21 mouse cellular contexts compared by ENCODE assay signal in the genomic region with DNA sequence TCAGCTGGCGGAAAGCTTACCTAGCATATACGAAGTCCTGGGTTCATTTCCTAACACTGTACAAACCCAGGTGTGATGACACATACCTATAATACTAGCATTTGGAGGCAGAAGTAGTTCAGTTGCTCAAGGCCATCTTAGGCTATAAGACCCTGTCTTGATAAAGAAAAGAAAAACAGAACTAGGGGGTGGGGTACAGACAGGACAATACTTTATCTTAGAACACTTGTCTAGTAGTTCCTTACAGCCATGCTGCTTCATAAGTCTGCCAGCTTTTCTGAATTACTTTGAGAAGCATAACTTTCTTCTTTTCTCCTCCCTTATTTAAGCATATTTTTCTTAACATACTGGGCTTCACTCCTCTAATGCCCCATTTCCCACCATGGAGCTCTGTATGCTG. TPM values are rescaled to one million over a fixed set of nuclear protein-coding genes. Genes with fewer than 3 reads are reported as not detected.
A peak's percentile ranks its signal among the peaks of the same experiment; 100 is the strongest.
DNase-seq lines count a peak whose midpoint lies in the region; ATAC-seq and TF ChIP-seq lines count a peak whose summit lies in the region.
"Had no signal": no experiment of that assay in that cellular context is flagged by ENCODE, and none has a peak within 500 bp of the region (broad histone marks: within the 10 kb centered on the region; RNA-seq: fewer than 3 reads in every experiment).

No protein-coding gene starts in this region.

- ATAC-seq in liver, embryonic 13.5 days (ENCODE audit: low read depth), result peak; percentile 35
- ATAC-seq in liver, postnatal 0 days, result no peak
- ATAC-seq in intestine, postnatal 0 days, result no peak
- ATAC-seq: forebrain, embryonic 16.5 days had no signal

- H3K4me3 ChIP-seq in heart, adult 2 months, result no peak overlapping the region
- peak overlapping the region in 1 of 2 experiments; percentile 5; a peak in 1 of 4 replicates for H3K4me3 ChIP-seq in MEL (ENCODE audit: control insufficient read depth in 1 of 2, insufficient read depth in 1 of 2, low read depth in 2 of 2, low read length in 2 of 2)
- H3K4me3 ChIP-seq in liver, embryonic 13.5 days (replicated peaks), result no peak overlapping the region
- no peak overlapping the region for H3K4me3 ChIP-seq in liver, postnatal 0 days (ENCODE audit: low read depth, low read length)
- no peak overlapping the region for H3K4me3 ChIP-seq in intestine, postnatal 0 days (ENCODE audit: low read depth, low read length)
- H3K4me3 ChIP-seq: embryonic facial prominence, embryonic 13.5 days; forebrain, embryonic 12.5 days; heart, embryonic 15.5 days had no signal

- H3K9ac ChIP-seq in heart, adult 2 months (ENCODE audit: low read depth, low read length), result no peak overlapping the region
- H3K9ac ChIP-seq in MEL (ENCODE audit: control insufficient read depth, low read depth, low read length, poor library complexity, severe bottlenecking), result 0 out of 2 replicates have a peak overlapping the region, but pooled peaks have one; percentile 39
- H3K9ac ChIP-seq in liver, embryonic 13.5 days, result peak overlapping the region; percentile 35; the same call in 1 of the 2 replicates
- no peak overlapping the region for H3K9ac ChIP-seq in liver, postnatal 0 days (replicated peaks)
- H3K9ac ChIP-seq in intestine, postnatal 0 days (ENCODE audit: low read depth, low read length), result no peak overlapping the region
- H3K9ac ChIP-seq: embryonic facial prominence, embryonic 13.5 days; forebrain, embryonic 12.5 days; heart, embryonic 15.5 days; hindbrain, embryonic 14.5 days had no signal

- no peak for TF ChIP-seq RAD21 in MEL (IDR thresholded peaks at IDR 0.05; ENCODE audit: low read depth, low read length)

- H3K79me2 ChIP-seq in heart, adult 2 months (replicated peaks; ENCODE audit: control insufficient read depth, insufficient read depth, low read length), result peaks cover 2% of the 10 kb centered on the region; the same call in 1 of the 2 replicates
- peaks cover 2% of the 10 kb centered on the region; the same call in 1 of the 2 replicates for H3K79me2 ChIP-seq in MEL (ENCODE audit: control insufficient read depth, insufficient read depth, low read length, poor library complexity)

- peaks cover 11% of the 10 kb centered on the region for H3K36me3 ChIP-seq in heart, adult 2 months (ENCODE audit: control insufficient read depth, insufficient read depth, low read length)
- H3K36me3 ChIP-seq in MEL (ENCODE audit: control insufficient read depth in 1 of 2, insufficient read depth in 2 of 2, low read length in 2 of 2), result peaks cover 2 to 55% of the 10 kb centered on the region in 2 experiments
- peaks cover 18% of the 10 kb centered on the region for H3K36me3 ChIP-seq in liver, embryonic 13.5 days
- peaks cover 24% of the 10 kb centered on the region for H3K36me3 ChIP-seq in liver, postnatal 0 days (replicated peaks; ENCODE audit: insufficient read depth, low read length)
- H3K36me3 ChIP-seq in intestine, postnatal 0 days (ENCODE audit: control insufficient read depth, insufficient read depth), result peaks cover 20% of the 10 kb centered on the region

- peak overlapping the region; percentile 42; the same call in 1 of the 2 replicates for H3K27ac ChIP-seq in heart, adult 2 months
- peak overlapping the region; percentile 95 for H3K27ac ChIP-seq in MEL (ENCODE audit: control insufficient read depth, low read depth, low read length)
- H3K27ac ChIP-seq in liver, embryonic 13.5 days, result peak overlapping the region; percentile 93
- H3K27ac ChIP-seq in liver, postnatal 0 days (ENCODE audit: low read depth), result peak overlapping the region; percentile 44; the same call in 1 of the 2 replicates
- H3K27ac ChIP-seq in intestine, postnatal 0 days (ENCODE audit: low read depth, low read length), result no peak overlapping the region
- H3K27ac ChIP-seq: embryonic facial prominence, embryonic 13.5 days; forebrain, embryonic 12.5 days had no signal

- no peak for TF ChIP-seq EP300 in heart, adult 2 months (IDR thresholded peaks at IDR 0.05; ENCODE audit: insufficient read depth, low read depth, low read length)
- peak; percentile 72 to 84; a peak in 3 of 4 replicates for TF ChIP-seq EP300 in MEL (IDR thresholded peaks at IDR 0.05; ENCODE audit: low read depth in 1 of 2, low read length in 2 of 2)
- no peak for TF ChIP-seq EP300 in liver, postnatal 0 days (IDR thresholded peaks at IDR 0.05; ENCODE audit: low read depth)

- peaks cover 33% of the 10 kb centered on the region for H3K4me1 ChIP-seq in heart, adult 2 months (ENCODE audit: control insufficient read depth, insufficient read depth, low read length)
- peaks cover 32 to 50% of the 10 kb centered on the region in 2 experiments for H3K4me1 ChIP-seq in MEL (ENCODE audit: control insufficient read depth in 1 of 2, insufficient read depth in 2 of 2, low read length in 2 of 2)
- peaks cover 89% of the 10 kb centered on the region for H3K4me1 ChIP-seq in liver, embryonic 13.5 days (replicated peaks)
- peaks cover 48% of the 10 kb centered on the region for H3K4me1 ChIP-seq in liver, postnatal 0 days (ENCODE audit: insufficient read depth)
- peaks cover 6% of the 10 kb centered on the region; the same call in 1 of the 2 replicates for H3K4me1 ChIP-seq in intestine, postnatal 0 days (replicated peaks; ENCODE audit: control insufficient read depth, insufficient read depth, low read length)

- no peaks in the 10 kb centered on the region for H3K27me3 ChIP-seq in heart, adult 2 months (ENCODE audit: control insufficient read depth, insufficient read depth, low read length)
- no peaks in the 10 kb centered on the region for H3K27me3 ChIP-seq in MEL (ENCODE audit: control insufficient read depth in 1 of 2, insufficient read depth in 2 of 2, low read length in 2 of 2)
- no peaks in the 10 kb centered on the region for H3K27me3 ChIP-seq in liver, embryonic 13.5 days
- no peaks in the 10 kb centered on the region for H3K27me3 ChIP-seq in liver, postnatal 0 days (ENCODE audit: insufficient read depth, low read length)
- H3K27me3 ChIP-seq in intestine, postnatal 0 days (replicated peaks; ENCODE audit: control insufficient read depth, insufficient read depth, low read length), result no peaks in the 10 kb centered on the region
- H3K27me3 ChIP-seq: embryonic facial prominence, embryonic 13.5 days; forebrain, embryonic 12.5 days; heart, embryonic 15.5 days had no signal

- 87% methylated on average over 2 of the region's 2 CpGs for WGBS in heart, adult 2 months
- 65% methylated on average over 2 of the region's 2 CpGs for WGBS in liver, embryonic 13.5 days (ENCODE audit: insufficient replicate concordance)
- 71% methylated on average over 2 of the region's 2 CpGs for WGBS in liver, postnatal 0 days (ENCODE audit: insufficient replicate concordance)
- 90% methylated on average over 2 of the region's 2 CpGs for WGBS in intestine, postnatal 0 days

- no peak for TF ChIP-seq CTCF in heart, adult 2 months (IDR thresholded peaks at IDR 0.05)
- no peak for TF ChIP-seq CTCF in MEL (IDR thresholded peaks at IDR 0.05 in 2 of 3, conservative IDR thresholded peaks at IDR 0.05 in 1 of 3; ENCODE audit: control insufficient read depth in 1 of 3, insufficient read depth in 1 of 3, low read depth in 2 of 3, low read length in 3 of 3, poor library complexity in 1 of 3, severe bottlenecking in 1 of 3)
- no peak for TF ChIP-seq CTCF in liver, postnatal 0 days (IDR thresholded peaks at IDR 0.05; ENCODE audit: low read depth)
- no peak for TF ChIP-seq CTCF in intestine, postnatal 0 days (IDR thresholded peaks at IDR 0.05; ENCODE audit: low read depth)

- H3K4me2 ChIP-seq in liver, embryonic 13.5 days, result peak overlapping the region; percentile 54
- H3K4me2 ChIP-seq in liver, postnatal 0 days (ENCODE audit: low read depth, low read length), result peak overlapping the region; percentile 55; the same call in 1 of the 2 replicates
- H3K4me2 ChIP-seq in intestine, postnatal 0 days (replicated peaks; ENCODE audit: low read depth), result no peak overlapping the region
- H3K4me2 ChIP-seq: embryonic facial prominence, embryonic 13.5 days; forebrain, embryonic 12.5 days; heart, embryonic 11.5 days; heart, embryonic 15.5 days; hindbrain, embryonic 14.5 days had no signal

- no peak for DNase-seq in heart, adult 2 months
- no peak for DNase-seq in heart, adult 11 months
- peak; percentile 74 for DNase-seq in MEL (ENCODE audit: low read depth, low spot score)
- DNase-seq in liver, embryonic 13.5 days, result no peak
- no peak for DNase-seq in liver, postnatal 0 days
- no peak for DNase-seq in frontal cortex, adult 2 months (ENCODE audit: extremely low spot score in 1 of 2, low spot score in 1 of 2)
- DNase-seq: adrenal gland, adult 2 months; adrenal gland, postnatal 25 days; cerebellum, adult 18-20 months; cerebellum, postnatal 10 days; gastrocnemius, postnatal 36 days; heart, postnatal 14 days had no signal

- intact Hi-C loops in heart, adult 2 months (cut with DNase I), result no loop called here

- no peak for TF ChIP-seq POLR2A in heart, adult 2 months (IDR thresholded peaks at IDR 0.05; ENCODE audit: insufficient read depth, low read depth, low read length)
- TF ChIP-seq POLR2A in MEL (IDR thresholded peaks at IDR 0.05; ENCODE audit: control insufficient read depth in 1 of 2, insufficient read depth in 1 of 2, low read depth in 1 of 2, low read length in 2 of 2, poor library complexity in 1 of 2), result no peak

- no peaks in the 10 kb centered on the region for H3K9me3 ChIP-seq in MEL (replicated peaks; ENCODE audit: insufficient read depth, low read length)
- H3K9me3 ChIP-seq in liver, embryonic 13.5 days (replicated peaks), result no peaks in the 10 kb centered on the region
- H3K9me3 ChIP-seq in liver, postnatal 0 days (ENCODE audit: low read length), result no peaks in the 10 kb centered on the region
- no peaks in the 10 kb centered on the region for H3K9me3 ChIP-seq in intestine, postnatal 0 days (ENCODE audit: control insufficient read depth)
- H3K9me3 ChIP-seq: embryonic facial prominence, embryonic 13.5 days; forebrain, embryonic 12.5 days; heart, embryonic 15.5 days had no signal

RNA-seq across cellular contexts. Expression of a gene that starts 23.0 kb away (rescaled TPM):
- 10 to 100 TPM; 46.4 to 48.9 TPM for total RNA-seq in heart, adult 2 months (2021)
- polyA plus RNA-seq in heart, adult 2 months (2012; rRNA removed), result 61.7 and 69.0 TPM in 2 replicates
- 43.0 and 51.1 TPM in 2 replicates for total RNA-seq in MEL (2012; rRNA removed)
- polyA plus RNA-seq in MEL (2012; ENCODE audit: insufficient read depth in 1 of 2, insufficient read length in 2 of 2, low read depth in 1 of 2, low replicate concordance in 2 of 2, missing spikeins in 1 of 2), result 10 to 100 TPM in 1 of 2 experiments, not detected in 1; 83.8 TPM
- polyA plus RNA-seq in liver, embryonic 13.5 days (2015; fragmentation: Nextera tagmentation; extraction: Ambion mirVana), result 49.4 and 52.7 TPM in 2 replicates
- polyA plus RNA-seq in liver, postnatal 0 days (2015; fragmentation: Nextera tagmentation; extraction: Ambion mirVana), result 48.0 and 50.2 TPM in 2 replicates
- 140 and 151 TPM in 2 replicates for polyA plus RNA-seq in intestine, postnatal 0 days (2015; fragmentation: Nextera tagmentation; extraction: Ambion mirVana)
- polyA plus RNA-seq in frontal cortex, adult 2 months (2012; rRNA removed), result 334 and 339 TPM in 2 replicates

RNA-seq across cellular contexts. Expression of a gene that starts 24.3 kb away (rescaled TPM):
- total RNA-seq in heart, adult 2 months (2021), result under 1 TPM in 1 of 2 experiments, not detected in 1; 0.23 TPM
- polyA plus RNA-seq in heart, adult 2 months (2012; rRNA removed), result 0.08 and 0.32 TPM in 2 replicates
- total RNA-seq in MEL (2012; rRNA removed), result 0.27 TPM in 1 of 2 replicates, not detected in the other
- 1 to 10 TPM in 1 of 2 experiments, not detected in 1; 2.1 TPM for polyA plus RNA-seq in MEL (2012; ENCODE audit: insufficient read depth in 1 of 2, insufficient read length in 2 of 2, low read depth in 1 of 2, low replicate concordance in 2 of 2, missing spikeins in 1 of 2)
- polyA plus RNA-seq in liver, embryonic 13.5 days (2015; fragmentation: Nextera tagmentation; extraction: Ambion mirVana), result 1.5 and 2.2 TPM in 2 replicates
- polyA plus RNA-seq in liver, postnatal 0 days (2015; fragmentation: Nextera tagmentation; extraction: Ambion mirVana), result 0.13 TPM in 1 of 2 replicates, not detected in the other
- 1.1 and 4.1 TPM in 2 replicates for polyA plus RNA-seq in intestine, postnatal 0 days (2015; fragmentation: Nextera tagmentation; extraction: Ambion mirVana)
- 0.21 and 0.22 TPM in 2 replicates for polyA plus RNA-seq in frontal cortex, adult 2 months (2012; rRNA removed)
- total RNA-seq: common myeloid progenitor, adult 5-6 weeks; hematopoietic stem cell, adult 5-6 weeks had no signal

RNA-seq across cellular contexts. Expression of a gene that starts 46.1 kb away (rescaled TPM):
- 10 to 100 TPM; 13.0 to 13.3 TPM for total RNA-seq in heart, adult 2 months (2021)
- polyA plus RNA-seq in heart, adult 2 months (2012; rRNA removed), result 37.5 and 40.5 TPM in 2 replicates
- total RNA-seq in MEL (2012; rRNA removed), result 4.7 and 4.9 TPM in 2 replicates
- 10 to 100 TPM in 1 of 2 experiments, not detected in 1; 11.5 TPM for polyA plus RNA-seq in MEL (2012; ENCODE audit: insufficient read depth in 1 of 2, insufficient read length in 2 of 2, low read depth in 1 of 2, low replicate concordance in 2 of 2, missing spikeins in 1 of 2)
- 2.1 TPM in 2 replicates for polyA plus RNA-seq in liver, embryonic 13.5 days (2015; fragmentation: Nextera tagmentation; extraction: Ambion mirVana)
- polyA plus RNA-seq in liver, postnatal 0 days (2015; fragmentation: Nextera tagmentation; extraction: Ambion mirVana), result 2.1 and 2.3 TPM in 2 replicates
- polyA plus RNA-seq in intestine, postnatal 0 days (2015; fragmentation: Nextera tagmentation; extraction: Ambion mirVana), result 6.4 and 7.1 TPM in 2 replicates
- polyA plus RNA-seq in frontal cortex, adult 2 months (2012; rRNA removed), result 75.3 and 75.7 TPM in 2 replicates

Comparison
In these comparisons a context has a peak if more than half of its experiments do, and no peak if none do; other contexts are left out.
1. H3K9ac ChIP-seq: peak in MEL (single experiment) and liver, embryonic 13.5 days (single experiment); none in heart, adult 2 months (single experiment), liver, postnatal 0 days (single experiment) and intestine, postnatal 0 days (single experiment).